Mouse (Mus musculus) limb, embryonic 13.5 days (tissue): ENCODE measurements at regions not wholly inside any gene's neighbourhood (a gene's known extent, or its start where the extent isn't known, plus 50 kb on each side); places are given as distances from the start of the nearest gene placed in this dataset.

Experiments
- ATAC-seq: fragments of 200-750 bp; cut with Nextera tagmentation; 2 replicates; pipeline ENCODE4 v1.8.0; 2017; ENCODE audit warnings: low read depth, moderate number of reproducible peaks, moderate TSS enrichment; ENCODE audit not compliant: low FRiP score
- H3K27ac ChIP-seq: fragments of 300-500 bp; sonication (generic); 2 replicates; pipeline ENCODE4 v1.5.1; 2015; ENCODE audit warnings: inconsistent platforms, mild to moderate bottlenecking, moderate library complexity
- H3K27me3 ChIP-seq: fragments of 300-500 bp; sonication (generic); 2 replicates; pipeline ENCODE4 v1.6.1; 2015; ENCODE audit warnings: mild to moderate bottlenecking, inconsistent platforms
- H3K36me3 ChIP-seq: fragments of 300-500 bp; sonication (generic); 2 replicates; pipeline ENCODE4 v1.6.1; 2015; ENCODE audit warnings: inconsistent platforms, mild to moderate bottlenecking, moderate library complexity
- H3K4me1 ChIP-seq: fragments of 300-500 bp; sonication (generic); 2 replicates; pipeline ENCODE4 v1.6.1; 2015; ENCODE audit warnings: inconsistent platforms
- H3K4me2 ChIP-seq: fragments of 300-500 bp; sonication (generic); replicated peaks from 2 replicates; pipeline ENCODE4 v1.6.1; 2015; ENCODE audit warnings: inconsistent platforms, mild to moderate bottlenecking, moderate library complexity
- H3K4me3 ChIP-seq: fragments of 300-500 bp; sonication (generic); 2 replicates; pipeline ENCODE4 v1.5.1; 2015; ENCODE audit warnings: moderate library complexity, mild to moderate bottlenecking, inconsistent platforms
- H3K9ac ChIP-seq: fragments of 300-500 bp; sonication (generic); 2 replicates; pipeline ENCODE4 v1.6.1; 2015; ENCODE audit warnings: mild to moderate bottlenecking, inconsistent platforms
- H3K9me3 ChIP-seq: fragments of 300-500 bp; sonication (generic); 2 replicates; pipeline ENCODE4 v1.6.1; 2016; ENCODE audit warnings: inconsistent platforms
- WGBS: fragments of 180-500 bp; shearing (Covaris S2); methylation state at CpG from one replicate; pipeline ENCODE4 v1.1.7; 2015; 5-methylcytosine and 5-hydroxymethylcytosine counted together

DNA sequence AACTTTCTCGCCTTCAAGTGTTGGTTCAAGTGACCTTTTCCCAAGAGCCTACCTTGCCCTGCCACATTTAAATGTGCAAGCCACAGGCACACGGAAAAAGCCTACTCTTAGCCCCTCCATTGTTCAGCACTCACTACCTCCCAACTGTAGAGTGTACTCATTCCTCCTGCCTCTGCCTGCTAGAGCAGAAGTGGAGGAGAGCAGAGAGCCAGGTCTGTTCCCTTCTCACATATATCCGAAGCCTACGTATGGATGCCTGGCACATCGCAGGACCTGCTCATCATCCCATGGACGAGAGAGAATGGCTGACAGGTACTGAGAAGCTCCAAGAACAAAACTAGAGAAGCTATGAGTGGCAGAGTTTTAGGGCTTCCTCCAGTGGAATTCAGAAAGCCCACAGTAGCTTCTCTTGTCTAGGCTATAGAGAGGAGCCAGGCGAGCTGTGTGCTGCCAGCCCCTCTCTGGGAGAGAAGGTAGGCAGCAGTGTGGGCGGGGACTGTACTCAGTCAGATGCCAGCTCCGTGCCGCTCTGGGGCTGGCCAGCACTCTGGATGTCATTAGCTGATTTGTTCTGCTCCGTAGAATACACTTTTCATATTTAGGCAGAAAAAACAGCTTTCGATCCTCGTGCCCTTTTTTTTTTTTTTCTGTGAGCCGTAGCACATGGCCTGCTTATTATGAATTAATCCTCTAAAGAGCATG, 86.1 kb upstream of the Pkdcc start:
- Histone ChIP-seq H3K4me2 (no peak overlapping the region), H3K9me3 (no peaks in the 10 kb centered on the region), H3K4me1 (peaks cover 60% of the 10 kb centered on the region), H3K27me3 (peaks cover 90% of the 10 kb centered on the region), H3K36me3 (no peaks in the 10 kb centered on the region), H3K27ac (no peak overlapping the region; the same call in 1 of the 2 replicates), H3K4me3 (no peak overlapping the region), H3K9ac (no peak overlapping the region)
- WGBS: 55% methylated on average over 14 of the region's 14 CpGs
- ATAC-seq: no peak

DNA sequence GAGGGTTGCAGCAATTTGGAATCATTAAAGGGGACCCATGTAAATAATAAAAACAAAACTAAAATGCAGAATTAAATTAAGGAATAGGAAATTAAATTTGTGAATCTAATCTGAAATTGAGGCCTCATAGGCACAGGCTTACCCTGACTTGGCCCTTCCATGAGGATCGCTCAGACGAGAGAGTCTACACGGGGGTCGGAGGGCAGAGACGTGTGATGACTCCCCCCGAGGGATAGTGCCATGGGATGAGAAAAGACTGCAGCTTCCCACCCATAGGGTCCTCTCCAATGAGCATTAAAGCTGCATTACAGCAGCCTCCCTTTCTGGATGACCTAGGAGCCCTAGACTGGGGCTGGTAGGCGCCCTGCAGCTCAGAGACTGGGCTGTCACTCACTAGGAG, 85.4 kb upstream of the Pkdcc start:
- ATAC-seq: no peak
- H3K27me3 ChIP-seq: peaks cover 90% of the 10 kb centered on the region
- no peaks in the 10 kb centered on the region for H3K36me3 ChIP-seq
- H3K27ac ChIP-seq: no peak overlapping the region
- no peak overlapping the region for H3K9ac ChIP-seq
- H3K4me3 ChIP-seq: no peak overlapping the region
- H3K4me1 ChIP-seq: peaks cover 58% of the 10 kb centered on the region
- no peak overlapping the region for H3K4me2 ChIP-seq
- 76% methylated on average over 7 of the region's 7 CpGs for WGBS
- no peaks in the 10 kb centered on the region for H3K9me3 ChIP-seq

DNA sequence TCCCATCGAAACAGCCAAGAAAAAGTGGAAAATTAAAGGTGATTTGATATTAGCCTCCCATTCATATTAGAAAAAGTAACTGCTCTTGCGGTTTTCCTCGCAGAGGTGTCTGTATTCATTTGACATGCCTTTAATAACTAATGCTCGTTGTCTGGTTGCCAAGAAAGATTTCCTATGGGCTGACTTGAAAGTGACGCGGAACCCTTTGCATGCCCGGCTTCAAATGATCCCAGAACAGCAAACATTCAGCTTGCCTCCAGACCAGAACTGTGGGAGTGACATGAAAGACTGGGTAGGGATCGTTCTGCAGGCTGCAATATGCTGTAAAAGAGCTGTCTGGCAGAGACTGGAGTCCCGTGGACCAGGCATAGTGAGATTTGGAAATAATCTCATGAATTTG, 81.9 kb upstream of the Pkdcc start:
- H3K4me3 ChIP-seq: no peak overlapping the region
- no peak for ATAC-seq
- H3K4me2 ChIP-seq: no peak overlapping the region
- 41% methylated on average over 9 of the region's 9 CpGs for WGBS
- H3K9me3 ChIP-seq: no peaks in the 10 kb centered on the region
- H3K9ac ChIP-seq: no peak overlapping the region
- peaks cover 95% of the 10 kb centered on the region for H3K27me3 ChIP-seq
- peaks cover 51% of the 10 kb centered on the region for H3K4me1 ChIP-seq
- no peaks in the 10 kb centered on the region for H3K36me3 ChIP-seq
- peak overlapping the region; percentile 23; the same call in 1 of the 2 replicates for H3K27ac ChIP-seq

DNA sequence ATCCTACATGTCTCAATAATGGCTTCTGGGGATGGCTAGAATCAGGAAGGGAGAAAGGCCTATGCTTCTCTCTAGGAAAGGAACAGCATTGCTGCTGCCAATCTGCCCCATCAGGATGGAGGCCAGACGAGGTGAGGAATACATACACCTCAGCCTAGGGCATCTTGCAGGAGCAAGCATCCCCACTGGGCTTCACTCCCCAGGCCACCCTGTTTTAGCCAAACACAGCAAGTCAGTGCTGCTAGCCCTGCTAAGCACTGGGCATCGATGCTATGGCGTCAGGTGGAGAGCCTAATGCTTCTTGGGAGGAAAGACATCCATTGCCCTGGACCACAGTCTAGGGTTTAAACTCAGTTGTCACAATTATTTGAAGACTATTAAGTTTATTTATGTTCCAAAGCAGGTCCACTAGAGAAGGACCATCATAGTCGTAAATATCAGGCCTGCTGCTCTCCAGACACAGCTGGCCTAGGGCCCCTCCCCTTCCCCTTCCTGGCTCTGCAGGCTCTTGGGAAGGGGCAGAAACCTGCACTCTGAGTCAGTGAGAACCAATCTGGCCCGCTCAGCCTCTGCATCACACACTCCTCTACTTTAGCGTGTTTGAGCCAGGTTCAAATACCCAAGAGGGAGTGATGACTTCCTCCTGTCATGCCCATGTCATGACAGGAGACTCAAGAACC, 79.5 kb upstream of the Pkdcc start:
- Histone ChIP-seq H3K4me2 (no peak overlapping the region), H3K27me3 (peaks cover 80% of the 10 kb centered on the region), H3K9ac (no peak overlapping the region), H3K4me3 (no peak overlapping the region), H3K9me3 (no peaks in the 10 kb centered on the region), H3K27ac (no peak overlapping the region), H3K36me3 (no peaks in the 10 kb centered on the region), H3K4me1 (peaks cover 52% of the 10 kb centered on the region)
- 29% methylated on average over 6 of the region's 6 CpGs for WGBS
- no peak for ATAC-seq

DNA sequence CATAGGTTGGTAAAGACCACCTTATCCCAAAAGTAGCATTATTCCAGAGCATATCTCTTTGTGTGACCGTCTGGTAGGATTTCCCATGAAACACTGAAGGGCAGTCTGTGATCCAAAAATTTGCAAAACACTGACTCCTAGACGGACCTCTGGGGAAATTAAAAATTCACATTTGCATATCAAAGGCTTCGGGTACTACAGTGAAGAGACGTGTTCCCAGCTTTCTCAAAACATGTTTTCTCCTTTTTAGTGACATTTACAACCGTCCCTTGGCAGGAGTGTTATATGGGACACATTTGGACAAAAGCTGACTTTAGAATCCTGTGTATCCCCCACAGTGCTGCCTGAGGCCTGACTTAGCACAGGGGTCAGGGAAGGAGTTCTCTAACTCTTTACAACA, 78.8 kb upstream of the Pkdcc start:
- Histone ChIP-seq H3K4me2 (no peak overlapping the region), H3K9me3 (no peaks in the 10 kb centered on the region), H3K4me1 (peaks cover 52% of the 10 kb centered on the region), H3K27me3 (peaks cover 73% of the 10 kb centered on the region), H3K36me3 (no peaks in the 10 kb centered on the region), H3K27ac (no peak overlapping the region), H3K9ac (no peak overlapping the region), H3K4me3 (no peak overlapping the region)
- ATAC-seq: no peak
- WGBS: 46% methylated on average over 5 of the region's 5 CpGs

DNA sequence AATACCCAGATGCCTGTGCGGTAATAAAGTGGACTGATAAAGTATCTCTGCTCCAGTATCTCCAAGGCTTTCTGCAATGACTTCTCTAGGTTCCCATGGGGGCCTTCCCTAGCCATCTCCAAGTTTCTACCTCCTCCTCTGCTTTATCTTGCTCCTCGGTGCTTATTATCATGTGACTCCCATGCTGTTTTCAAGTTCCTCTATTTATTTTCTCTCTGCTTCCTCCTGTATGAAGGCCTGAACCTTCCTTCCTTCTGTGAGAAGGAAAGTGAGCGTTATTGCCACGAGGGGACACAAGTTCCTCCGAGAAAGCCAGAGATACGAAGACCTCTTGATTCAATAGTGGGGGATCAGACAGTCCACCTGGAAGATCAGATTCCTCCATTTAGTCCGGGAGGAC, 77.4 kb upstream of the Pkdcc start:
- no peak overlapping the region for H3K27ac ChIP-seq
- peaks cover 58% of the 10 kb centered on the region for H3K27me3 ChIP-seq
- no peaks in the 10 kb centered on the region for H3K9me3 ChIP-seq
- H3K4me1 ChIP-seq: peaks cover 47% of the 10 kb centered on the region
- H3K9ac ChIP-seq: no peak overlapping the region
- H3K4me2 ChIP-seq: no peak overlapping the region
- H3K36me3 ChIP-seq: no peaks in the 10 kb centered on the region
- WGBS: 84% methylated on average over 7 of the region's 7 CpGs
- H3K4me3 ChIP-seq: no peak overlapping the region
- no peak for ATAC-seq

DNA sequence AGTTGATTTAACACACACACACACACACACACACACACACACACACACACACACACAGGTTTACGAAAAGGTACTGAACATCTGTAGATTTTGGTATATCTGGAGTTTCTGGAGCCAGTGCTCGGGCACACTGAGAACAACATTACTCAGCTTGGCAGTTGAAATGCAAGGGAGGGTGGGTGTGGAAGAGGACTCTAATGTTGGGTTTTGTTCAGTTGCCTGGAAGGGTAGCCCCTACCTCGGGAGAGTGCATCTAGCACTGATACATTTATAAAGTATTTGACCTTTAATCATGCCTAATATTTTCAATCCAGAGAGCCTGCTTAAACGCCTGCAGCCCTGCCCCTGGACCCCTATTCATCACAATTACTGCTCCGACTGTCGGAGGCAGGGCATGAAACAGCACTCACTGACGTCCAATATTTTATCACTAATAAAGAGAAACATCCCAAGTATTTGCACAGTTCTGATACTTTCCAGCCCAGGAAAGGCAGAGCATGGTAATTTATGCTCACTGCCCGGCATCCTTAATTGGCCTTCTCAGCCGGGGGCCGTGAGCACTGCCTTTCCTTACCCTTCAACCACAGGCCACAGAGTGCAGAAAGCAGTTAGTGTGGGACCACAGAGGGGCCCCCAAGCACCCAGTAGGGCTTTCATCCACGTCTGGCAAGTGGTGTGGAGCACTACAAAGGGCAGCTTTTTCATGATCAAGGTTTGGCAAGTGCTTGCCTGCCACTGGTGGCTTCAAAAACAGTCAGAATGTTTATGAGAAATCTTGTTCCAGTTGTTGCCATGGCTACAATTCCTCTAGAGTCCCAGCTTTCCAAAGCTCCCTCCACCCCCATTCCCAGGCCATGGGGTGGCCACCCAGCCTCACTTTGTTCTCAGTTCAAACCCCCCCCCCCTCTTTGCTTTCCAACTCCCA, 76.3 kb upstream of the Pkdcc start:
- peak; percentile 81 for ATAC-seq
- Histone ChIP-seq H3K27ac (0 out of 2 replicates have a peak overlapping the region, but pooled peaks have one; percentile 15), H3K27me3 (peaks cover 50% of the 10 kb centered on the region), H3K36me3 (no peaks in the 10 kb centered on the region), H3K9me3 (no peaks in the 10 kb centered on the region), H3K4me1 (peaks cover 38% of the 10 kb centered on the region), H3K4me2 (no peak overlapping the region), H3K4me3 (no peak overlapping the region), H3K9ac (no peak overlapping the region)
- 14% methylated on average over 11 of the region's 11 CpGs for WGBS

DNA sequence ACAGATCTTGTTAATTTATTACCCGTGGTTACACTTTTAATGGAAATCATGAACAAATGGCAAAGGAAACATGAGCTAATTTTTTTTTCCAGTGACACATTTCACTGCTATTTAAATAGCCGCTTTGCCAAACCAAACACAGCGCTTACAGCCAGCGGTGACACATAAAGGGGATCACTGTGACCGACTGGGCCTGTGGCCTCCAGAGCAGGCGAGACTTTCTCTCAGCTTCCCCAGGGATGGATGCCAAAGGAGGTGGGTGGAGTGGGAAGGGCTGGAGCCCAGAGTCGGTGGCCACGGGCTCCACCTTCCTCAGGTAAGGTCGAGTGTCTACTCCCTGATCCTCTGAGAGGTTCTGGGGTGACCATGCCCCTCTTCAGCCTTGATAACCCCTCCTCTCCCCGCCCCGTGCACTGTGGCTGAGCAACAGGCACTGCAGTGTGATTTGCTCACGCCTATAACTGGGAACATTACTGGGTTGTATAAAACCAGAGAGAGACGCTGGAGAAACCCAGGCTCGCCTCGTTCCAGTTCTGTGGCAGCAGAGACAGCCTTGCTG, 66.6 kb upstream of the Pkdcc start:
- Histone ChIP-seq H3K36me3 (no peaks in the 10 kb centered on the region), H3K9ac (peak overlapping the region; percentile 36; the same call in 1 of the 2 replicates), H3K4me2 (peak overlapping the region; percentile 23; the same call in 1 of the 2 replicates), H3K27ac (peak overlapping the region; percentile 86), H3K4me3 (no peak overlapping the region), H3K9me3 (no peaks in the 10 kb centered on the region), H3K4me1 (peaks cover 23% of the 10 kb centered on the region), H3K27me3 (peaks cover 49% of the 10 kb centered on the region)
- peak; percentile 90 for ATAC-seq
- WGBS: 44% methylated on average over 15 of the region's 15 CpGs

DNA sequence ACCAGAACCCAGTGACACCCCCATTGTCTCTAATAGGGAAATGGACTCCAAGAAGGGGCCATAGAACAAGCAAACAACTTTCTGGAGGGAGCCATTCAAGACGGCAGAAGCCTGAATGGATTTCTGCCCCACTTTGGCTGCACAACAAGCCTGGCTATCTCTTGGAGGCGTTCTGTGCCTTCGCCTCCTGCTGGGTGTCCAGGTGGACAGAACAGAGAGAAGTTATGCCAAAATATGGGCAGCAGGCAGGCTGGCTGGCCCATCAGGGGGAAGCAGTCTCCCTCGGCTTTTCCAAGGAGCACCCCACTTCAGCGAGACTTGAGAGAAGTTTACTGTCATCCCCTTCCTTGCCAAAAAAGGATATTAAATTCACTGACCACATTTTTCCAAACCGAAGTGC, 65.8 kb upstream of the Pkdcc start:
- no peak overlapping the region for H3K9ac ChIP-seq
- H3K27ac ChIP-seq: peak overlapping the region; percentile 86
- no peaks in the 10 kb centered on the region for H3K36me3 ChIP-seq
- ATAC-seq: no peak
- H3K4me3 ChIP-seq: no peak overlapping the region
- 61% methylated on average over 6 of the region's 6 CpGs for WGBS
- peaks cover 49% of the 10 kb centered on the region for H3K27me3 ChIP-seq
- peaks cover 23% of the 10 kb centered on the region for H3K4me1 ChIP-seq
- H3K9me3 ChIP-seq: no peaks in the 10 kb centered on the region
- peak overlapping the region; percentile 23 for H3K4me2 ChIP-seq

DNA sequence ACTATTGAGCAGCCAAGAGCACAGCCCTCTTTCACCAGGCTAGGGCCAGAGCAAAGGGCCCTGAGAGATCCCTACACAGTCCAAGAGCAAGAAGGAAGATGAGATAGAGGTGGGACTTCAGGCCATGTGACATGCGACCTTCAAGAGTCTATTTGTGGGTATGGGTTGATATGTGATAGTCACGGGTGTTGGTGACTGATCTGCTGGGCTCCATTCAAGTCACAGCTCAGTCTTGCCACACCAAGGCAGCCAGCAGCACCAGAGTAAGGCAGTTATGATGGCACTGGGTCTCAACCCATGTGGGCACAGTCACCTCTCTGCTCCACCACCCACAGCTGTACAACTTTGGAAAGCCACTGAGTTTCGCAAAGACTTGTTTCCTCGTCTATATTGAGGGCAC, 60.0 kb upstream of the Pkdcc start:
- H3K4me2 ChIP-seq: no peak overlapping the region
- H3K9me3 ChIP-seq: no peaks in the 10 kb centered on the region
- H3K36me3 ChIP-seq: no peaks in the 10 kb centered on the region
- H3K9ac ChIP-seq: no peak overlapping the region
- 89% methylated on average over 4 of the region's 4 CpGs for WGBS
- H3K27ac ChIP-seq: no peak overlapping the region
- no peak overlapping the region for H3K4me3 ChIP-seq
- peaks cover 78% of the 10 kb centered on the region for H3K27me3 ChIP-seq
- ATAC-seq: no peak
- H3K4me1 ChIP-seq: peaks cover 13% of the 10 kb centered on the region; the same call in 1 of the 2 replicates

DNA sequence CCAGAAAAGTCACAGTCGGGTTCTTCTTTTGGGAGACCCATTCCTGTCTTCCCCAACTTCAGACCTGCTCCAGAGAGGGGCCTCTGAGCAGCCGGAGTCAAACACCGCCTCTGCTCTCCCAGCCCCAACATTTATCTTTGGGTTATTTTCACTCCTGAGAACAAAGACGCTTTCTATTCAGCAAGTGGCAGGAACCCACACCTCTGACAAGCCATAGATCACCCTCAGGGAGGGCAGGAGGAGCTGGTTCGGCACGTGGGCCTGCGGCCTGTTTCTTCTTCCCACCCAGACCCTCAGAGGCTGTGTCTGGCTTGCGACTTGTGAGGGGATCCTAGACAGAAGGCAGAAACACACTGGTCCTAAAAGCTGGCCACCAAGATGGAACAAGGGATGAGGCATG, 58.4 kb upstream of the Pkdcc start:
- H3K27me3 ChIP-seq: peaks cover 79% of the 10 kb centered on the region
- no peak for ATAC-seq
- 22% methylated on average over 8 of the region's 8 CpGs for WGBS
- H3K4me3 ChIP-seq: no peak overlapping the region
- H3K9ac ChIP-seq: no peak overlapping the region
- H3K27ac ChIP-seq: peak overlapping the region; percentile 35; the same call in 1 of the 2 replicates
- no peaks in the 10 kb centered on the region for H3K9me3 ChIP-seq
- 0 out of 2 replicates have a peak, but pooled peaks cover 13% of the 10 kb centered on the region for H3K4me1 ChIP-seq
- no peak overlapping the region for H3K4me2 ChIP-seq
- no peaks in the 10 kb centered on the region for H3K36me3 ChIP-seq
